Mouse (Mus musculus): ENCODE results near the gene Zscan22.

- TF ChIP-seq CTCF (IDR thresholded peaks at IDR 0.05; ENCODE audit: control insufficient read depth, insufficient read depth, insufficient replicate concordance, low read depth, low read length) (no peak), POLR2A (IDR thresholded peaks at IDR 0.05; ENCODE audit: control insufficient read depth, low read depth, low read length) (no peak)
These were observed 11.9 kb downstream of the Zscan22 start for GRCm38 (mm10) chr7:12909498-12909962.
